Mouse (Mus musculus): ENCODE results near the gene Plxnb2.

The Plxnb2 gene

GRCm38 (mm10) chr15:89180081-89180541 lies 477 bp downstream of the Plxnb2 start:
- no peak for DNase-seq (ENCODE audit: extremely low spot score, low read depth, low spot score)

- DNase-seq (ENCODE audit: extremely low spot score, low read depth, low spot score): no peak
Measured at GRCm38 (mm10) chr15:89179630-89179964, 991 bp downstream of the Plxnb2 start.

- DNase-seq (ENCODE audit: extremely low spot score, low read depth, low spot score): no peak
Measured at GRCm38 (mm10) chr15:89178954-89179629, 1.5 kb downstream of the Plxnb2 start.

GRCm38 (mm10) chr15:89178260-89178860 lies 2.2 kb downstream of the Plxnb2 start:
- no peak for DNase-seq (ENCODE audit: extremely low spot score, low read depth, low spot score)

GRCm38 (mm10) chr15:89177576-89178259 lies 2.9 kb downstream of the Plxnb2 start:
- no peak for DNase-seq (ENCODE audit: extremely low spot score, low read depth, low spot score)

- DNase-seq (ENCODE audit: extremely low spot score, low read depth, low spot score): no peak
Measured at GRCm38 (mm10) chr15:89177121-89177520, 3.5 kb downstream of the Plxnb2 start.

- no peak for DNase-seq (ENCODE audit: extremely low spot score, low read depth, low spot score)
Measured at GRCm38 (mm10) chr15:89175411-89176155, 5.0 kb downstream of the Plxnb2 start.

- DNase-seq (ENCODE audit: extremely low spot score, low read depth, low spot score): no peak
Measured at GRCm38 (mm10) chr15:89174889-89175339, 5.7 kb downstream of the Plxnb2 start.

- DNase-seq (ENCODE audit: extremely low spot score, low read depth, low spot score): no peak
Measured at GRCm38 (mm10) chr15:89173906-89174214, 6.7 kb downstream of the Plxnb2 start.

GRCm38 (mm10) chr15:89173024-89173905 lies 7.3 kb downstream of the Plxnb2 start:
- no peak for DNase-seq (ENCODE audit: extremely low spot score, low read depth, low spot score)

- no peak for DNase-seq (ENCODE audit: extremely low spot score, low read depth, low spot score)
Measured at GRCm38 (mm10) chr15:89172276-89172935, 8.2 kb downstream of the Plxnb2 start.

GRCm38 (mm10) chr15:89171526-89172051 lies 9.0 kb downstream of the Plxnb2 start:
- no peak for DNase-seq (ENCODE audit: extremely low spot score, low read depth, low spot score)

GRCm38 (mm10) chr15:89170102-89170501 lies 10.5 kb downstream of the Plxnb2 start:
- no peak for DNase-seq (ENCODE audit: extremely low spot score, low read depth, low spot score)

- DNase-seq (ENCODE audit: extremely low spot score, low read depth, low spot score): no peak
Measured at GRCm38 (mm10) chr15:89169431-89169830, 11.2 kb downstream of the Plxnb2 start.

GRCm38 (mm10) chr15:89168922-89169321 lies 11.7 kb downstream of the Plxnb2 start:
- DNase-seq (ENCODE audit: extremely low spot score, low read depth, low spot score): no peak

- DNase-seq (ENCODE audit: extremely low spot score, low read depth, low spot score): no peak
Measured at GRCm38 (mm10) chr15:89165478-89165877, 15.1 kb downstream of the Plxnb2 start.

- no peak for DNase-seq (ENCODE audit: extremely low spot score, low read depth, low spot score)
Measured at GRCm38 (mm10) chr15:89161397-89161796, 19.2 kb downstream of the Plxnb2 start.

- DNase-seq (ENCODE audit: extremely low spot score, low read depth, low spot score): no peak
Measured at GRCm38 (mm10) chr15:89158516-89158915, 22.1 kb downstream of the Plxnb2 start.

GRCm38 (mm10) chr15:89157954-89158353 lies 22.6 kb downstream of the Plxnb2 start:
- no peak for DNase-seq (ENCODE audit: extremely low spot score, low read depth, low spot score)

- DNase-seq (ENCODE audit: extremely low spot score, low read depth, low spot score): no peak
Measured at GRCm38 (mm10) chr15:89152312-89152711, 28.3 kb downstream of the Plxnb2 start.
